Mouse (Mus musculus): ENCODE results near the gene Foxf1. TPM values are rescaled to one million over a fixed set of nuclear protein-coding genes. Genes with fewer than 3 reads are reported as not detected.

Gene Foxf1
- total RNA-seq, 2 experiments from 2014 or later: not detected

- ATAC-seq (replicated peaks; ENCODE audit: low FRiP score, poor library complexity, severe bottlenecking): no peak
Observed at GRCm38 (mm10) chr8:121111145-121111907, 27.1 kb downstream of the Foxf1 start.

GRCm38 (mm10) chr8:121113261-121113660 lies 29.1 kb downstream of the Foxf1 start:
- ATAC-seq (replicated peaks; ENCODE audit: low FRiP score, poor library complexity, severe bottlenecking): peak; percentile 84

GRCm38 (mm10) chr8:121115136-121115535 lies 30.9 kb downstream of the Foxf1 start:
- ATAC-seq (replicated peaks; ENCODE audit: low FRiP score, poor library complexity, severe bottlenecking): no peak

DNA sequence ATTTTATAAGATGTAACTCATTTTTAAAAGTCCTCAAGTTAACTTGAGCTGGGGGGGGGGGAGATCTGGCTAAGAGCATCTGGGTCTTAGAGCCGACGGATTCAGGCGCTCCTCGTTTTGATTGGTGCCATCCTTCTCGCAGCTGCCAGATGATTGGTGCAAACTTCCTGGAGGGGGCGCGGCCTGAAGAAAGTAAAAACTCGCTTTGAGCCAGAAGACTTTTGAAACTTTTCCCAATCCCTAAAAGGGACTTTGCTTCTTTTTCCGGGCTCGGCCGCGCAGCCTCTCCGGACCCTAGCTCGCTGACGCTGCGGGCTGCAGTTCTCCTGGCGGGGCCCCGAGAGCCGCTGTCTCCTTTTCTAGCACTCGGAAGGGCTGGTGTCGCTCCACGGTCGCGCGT lies 31.8 kb downstream of the Foxf1 start, which contains the start of gene Foxc2:
Gene Foxc2, plus strand, starts transcription at position 224 of the 400 bp plus-strand sequence.
- no peak for ATAC-seq (replicated peaks; ENCODE audit: low FRiP score, poor library complexity, severe bottlenecking)

DNA sequence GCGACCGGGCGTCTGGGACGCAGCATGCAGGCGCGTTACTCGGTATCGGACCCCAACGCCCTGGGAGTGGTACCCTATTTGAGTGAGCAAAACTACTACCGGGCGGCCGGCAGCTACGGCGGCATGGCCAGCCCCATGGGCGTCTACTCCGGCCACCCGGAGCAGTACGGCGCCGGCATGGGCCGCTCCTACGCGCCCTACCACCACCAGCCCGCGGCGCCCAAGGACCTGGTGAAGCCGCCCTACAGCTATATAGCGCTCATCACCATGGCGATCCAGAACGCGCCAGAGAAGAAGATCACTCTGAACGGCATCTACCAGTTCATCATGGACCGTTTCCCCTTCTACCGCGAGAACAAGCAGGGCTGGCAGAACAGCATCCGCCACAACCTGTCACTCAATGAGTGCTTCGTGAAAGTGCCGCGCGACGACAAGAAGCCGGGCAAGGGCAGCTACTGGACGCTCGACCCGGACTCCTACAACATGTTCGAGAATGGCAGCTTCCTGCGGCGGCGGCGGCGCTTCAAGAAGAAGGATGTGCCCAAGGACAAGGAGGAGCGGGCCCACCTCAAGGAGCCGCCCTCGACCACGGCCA lies 32.5 kb downstream of the Foxf1 start:
- no peak for ATAC-seq (replicated peaks; ENCODE audit: low FRiP score, poor library complexity, severe bottlenecking)

- ATAC-seq (replicated peaks; ENCODE audit: low FRiP score, poor library complexity, severe bottlenecking): no peak
Observed at GRCm38 (mm10) chr8:121117186-121117651, 33.0 kb downstream of the Foxf1 start.

DNA sequence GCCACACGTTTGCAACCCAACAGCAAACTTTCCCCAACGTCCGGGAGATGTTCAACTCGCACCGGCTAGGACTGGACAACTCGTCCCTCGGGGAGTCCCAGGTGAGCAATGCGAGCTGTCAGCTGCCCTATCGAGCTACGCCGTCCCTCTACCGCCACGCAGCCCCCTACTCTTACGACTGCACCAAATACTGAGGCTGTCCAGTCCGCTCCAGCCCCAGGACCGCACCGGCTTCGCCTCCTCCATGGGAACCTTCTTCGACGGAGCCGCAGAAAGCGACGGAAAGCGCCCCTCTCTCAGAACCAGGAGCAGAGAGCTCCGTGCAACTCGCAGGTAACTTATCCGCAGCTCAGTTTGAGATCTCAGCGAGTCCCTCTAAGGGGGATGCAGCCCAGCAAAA lies 33.7 kb downstream of the Foxf1 start:
- no peak for ATAC-seq (replicated peaks; ENCODE audit: low FRiP score, poor library complexity, severe bottlenecking)

DNA sequence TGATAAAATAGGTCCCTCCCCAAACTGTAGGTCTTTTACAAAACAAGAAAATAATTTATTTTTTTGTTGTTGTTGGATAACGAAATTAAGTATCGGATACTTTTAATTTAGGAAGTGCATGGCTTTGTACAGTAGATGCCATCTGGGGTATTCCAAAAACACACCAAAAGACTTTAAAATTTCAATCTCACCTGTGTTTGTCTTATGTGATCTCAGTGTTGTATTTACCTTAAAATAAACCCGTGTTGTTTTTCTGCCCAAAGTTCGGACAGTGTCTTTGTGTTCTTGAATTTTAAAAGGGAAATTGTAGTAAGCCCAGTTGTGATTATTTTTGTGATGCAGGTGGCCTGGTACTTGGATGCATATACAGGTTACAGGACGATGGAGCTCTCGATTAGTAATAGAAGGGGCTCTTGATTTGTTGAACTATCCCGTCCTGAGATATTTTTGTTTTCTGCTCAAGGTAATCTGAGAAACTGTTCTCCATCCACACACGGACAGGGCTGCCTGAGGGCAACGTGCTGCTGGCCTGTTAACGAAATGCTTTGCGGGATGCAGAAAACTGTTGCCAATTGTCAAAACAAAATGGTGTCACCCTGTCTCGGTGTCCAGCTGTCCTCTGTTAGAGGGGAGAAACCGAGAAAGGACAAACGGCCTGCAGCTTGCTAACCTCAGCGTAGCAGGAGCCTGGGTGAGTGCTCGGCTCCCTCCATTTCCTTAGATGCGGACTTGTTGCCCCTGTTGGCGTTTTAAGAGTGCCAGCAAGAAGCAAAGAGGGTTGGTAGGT lies 34.6 kb downstream of the Foxf1 start:
- ATAC-seq (replicated peaks; ENCODE audit: low FRiP score, poor library complexity, severe bottlenecking): no peak

GRCm38 (mm10) chr8:121119635-121120455 lies 35.7 kb downstream of the Foxf1 start:
- no peak for ATAC-seq (replicated peaks; ENCODE audit: low FRiP score, poor library complexity, severe bottlenecking)

GRCm38 (mm10) chr8:121120456-121121419 lies 36.6 kb downstream of the Foxf1 start:
- ATAC-seq (replicated peaks; ENCODE audit: low FRiP score, poor library complexity, severe bottlenecking): no peak

GRCm38 (mm10) chr8:121121704-121122103 lies 37.5 kb downstream of the Foxf1 start:
- ATAC-seq (replicated peaks; ENCODE audit: low FRiP score, poor library complexity, severe bottlenecking): no peak

GRCm38 (mm10) chr8:121122368-121122767 lies 38.2 kb downstream of the Foxf1 start:
- ATAC-seq (replicated peaks; ENCODE audit: low FRiP score, poor library complexity, severe bottlenecking): no peak

GRCm38 (mm10) chr8:121123113-121123512 lies 38.9 kb downstream of the Foxf1 start:
- ATAC-seq (replicated peaks; ENCODE audit: low FRiP score, poor library complexity, severe bottlenecking): no peak

DNA sequence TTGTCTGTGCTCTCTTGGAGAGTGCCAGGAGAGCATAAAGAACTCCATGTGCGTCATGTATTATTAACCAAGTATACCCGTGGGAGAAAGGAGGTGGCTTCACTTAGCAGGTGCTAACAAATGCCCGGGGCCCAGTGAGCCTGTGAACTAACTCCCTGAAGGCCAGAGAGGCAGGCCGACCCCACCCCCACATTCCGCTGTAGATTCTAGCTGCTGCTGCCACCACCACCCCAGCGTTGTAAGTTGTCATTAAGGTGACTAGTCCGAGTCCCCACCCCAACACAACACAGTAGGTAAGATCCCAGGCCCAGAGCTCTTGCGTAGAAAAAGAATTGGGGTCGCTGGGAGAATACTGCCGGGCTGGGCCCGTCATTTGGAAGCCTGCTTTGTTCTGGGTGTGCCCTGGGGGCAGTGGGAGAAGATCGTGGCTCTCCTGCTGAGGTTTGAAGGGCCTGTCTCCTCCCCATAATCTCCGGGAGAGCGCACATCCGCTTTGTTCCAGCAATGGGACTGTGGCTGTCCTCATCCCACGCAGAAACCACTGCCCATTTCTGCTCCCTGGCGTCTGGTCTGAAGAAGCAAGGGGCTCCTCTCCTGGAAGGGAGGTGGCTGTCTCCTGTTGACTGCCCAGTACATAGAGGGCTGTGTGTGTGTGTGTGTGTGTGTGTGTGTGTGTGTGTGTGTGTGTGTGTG lies 40.5 kb downstream of the Foxf1 start:
- no peak for ATAC-seq (replicated peaks; ENCODE audit: low FRiP score, poor library complexity, severe bottlenecking)

GRCm38 (mm10) chr8:121125311-121125876 lies 41.2 kb downstream of the Foxf1 start:
- ATAC-seq (replicated peaks; ENCODE audit: low FRiP score, poor library complexity, severe bottlenecking): no peak

- no peak for ATAC-seq (replicated peaks; ENCODE audit: low FRiP score, poor library complexity, severe bottlenecking)
Observed at GRCm38 (mm10) chr8:121126191-121126590, 42.0 kb downstream of the Foxf1 start.

GRCm38 (mm10) chr8:121126694-121127093 lies 42.5 kb downstream of the Foxf1 start:
- no peak for ATAC-seq (replicated peaks; ENCODE audit: low FRiP score, poor library complexity, severe bottlenecking)

DNA sequence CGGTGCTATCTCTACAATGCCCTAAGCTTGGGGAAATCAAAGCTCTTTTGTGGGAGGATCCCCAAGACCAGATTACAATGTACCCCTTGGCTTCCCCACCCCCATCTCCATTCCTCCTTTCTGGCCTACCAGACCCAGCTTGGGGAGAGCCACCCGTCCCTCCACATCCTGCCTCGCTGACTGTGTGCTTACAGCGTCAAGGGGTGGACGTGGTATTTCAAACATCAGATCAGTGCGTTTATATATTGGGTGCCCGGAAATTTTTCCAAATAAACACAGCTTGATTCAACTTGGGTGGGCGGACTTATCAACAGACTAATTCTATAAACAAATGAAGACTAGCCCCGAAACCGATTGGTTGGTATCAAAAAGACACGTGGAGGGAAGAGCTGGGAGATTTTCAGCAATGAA lies 43.1 kb downstream of the Foxf1 start:
- no peak for ATAC-seq (replicated peaks; ENCODE audit: low FRiP score, poor library complexity, severe bottlenecking)

All from erythroid progenitor cell, adult 5-6 weeks (primary cell).